Mouse (Mus musculus) induced T-regulatory cell, adult 2 months (primary cell): ENCODE results near the gene Lbx2.
A peak's percentile ranks its signal among the peaks of the same experiment; 100 is the strongest.

Source experiments
- DNase-seq: peaks from one replicate; pipeline ENCODE4 v3.0.0-alpha.2; 2012; ENCODE audit warnings: low read depth

The Lbx2 gene

GRCm38 (mm10) chr6:83070311-83071219 lies 15.6 kb upstream of the Lbx2 start:
- DNase-seq: peak; percentile 64

GRCm38 (mm10) chr6:83071220-83071619 lies 14.9 kb upstream of the Lbx2 start:
- no peak for DNase-seq

- DNase-seq: peak; percentile 71
Observed at GRCm38 (mm10) chr6:83074979-83075378, 11.2 kb upstream of the Lbx2 start.

DNA sequence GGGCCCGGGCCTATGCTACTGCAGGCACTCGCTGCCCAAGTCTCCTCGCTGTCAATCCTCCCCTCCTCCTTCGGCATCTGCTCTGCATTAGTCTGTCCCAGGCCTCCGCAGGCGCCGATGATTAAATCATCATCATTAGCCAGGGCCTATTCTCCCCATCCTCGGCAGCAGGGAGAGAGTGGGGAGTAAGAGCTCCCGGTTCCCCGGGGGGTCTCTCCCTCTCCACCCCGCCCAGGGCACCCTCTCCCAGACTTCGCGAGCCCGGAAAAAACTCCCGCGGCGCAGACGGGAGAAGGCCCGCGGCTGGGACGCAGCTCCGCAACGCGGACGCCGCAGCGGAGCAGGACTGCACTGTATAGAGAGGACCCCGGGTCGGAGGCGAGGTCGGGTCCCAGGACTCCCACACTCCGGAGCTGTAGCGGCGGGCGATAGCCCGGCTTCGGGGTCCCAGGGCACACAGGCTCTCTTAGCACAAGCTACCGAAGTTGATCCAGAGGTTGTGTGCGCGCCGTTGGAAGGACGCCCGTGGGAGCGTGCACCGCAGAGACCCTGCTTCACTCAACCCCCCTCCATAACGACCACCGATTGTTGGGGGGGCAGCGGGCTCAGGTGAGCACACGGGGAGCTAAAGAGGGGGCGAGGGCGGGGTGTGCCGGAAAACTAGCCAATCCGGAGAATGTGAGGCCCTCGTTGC lies 8.4 kb upstream of the Lbx2 start, which contains the start of gene Pcgf1:
Gene Pcgf1 (plus strand): TSS at position 240 of the 694 bp plus-strand sequence.
- DNase-seq: peak; percentile 53

- peak; percentile 100 for DNase-seq
Observed at GRCm38 (mm10) chr6:83078324-83078858, 7.8 kb upstream of the Lbx2 start.

- no peak for DNase-seq
Observed at GRCm38 (mm10) chr6:83080210-83080609, 6.0 kb upstream of the Lbx2 start.

DNA sequence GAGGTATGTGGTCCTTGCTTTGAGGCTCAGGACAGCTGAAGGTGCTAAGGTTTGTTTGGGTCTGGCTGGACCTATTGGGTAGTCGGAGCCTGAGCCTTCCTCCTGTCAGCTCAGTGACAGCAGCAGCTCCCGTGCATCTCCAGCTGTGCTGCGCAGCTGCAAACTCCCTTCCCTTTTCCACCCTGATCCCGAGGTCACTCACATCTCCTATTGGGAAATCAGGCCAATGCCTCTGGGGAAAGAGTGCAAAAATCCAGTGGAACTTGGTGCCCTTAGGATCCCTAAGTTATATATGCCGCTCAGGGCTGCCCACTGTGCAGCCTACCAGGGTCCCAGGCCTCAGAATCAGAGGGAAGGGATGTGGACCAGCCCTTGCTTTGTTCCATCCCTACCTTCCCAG lies 2.7 kb upstream of the Lbx2 start:
- DNase-seq: no peak

- no peak for DNase-seq
Observed at GRCm38 (mm10) chr6:83084477-83084876, 1.7 kb upstream of the Lbx2 start.

DNA sequence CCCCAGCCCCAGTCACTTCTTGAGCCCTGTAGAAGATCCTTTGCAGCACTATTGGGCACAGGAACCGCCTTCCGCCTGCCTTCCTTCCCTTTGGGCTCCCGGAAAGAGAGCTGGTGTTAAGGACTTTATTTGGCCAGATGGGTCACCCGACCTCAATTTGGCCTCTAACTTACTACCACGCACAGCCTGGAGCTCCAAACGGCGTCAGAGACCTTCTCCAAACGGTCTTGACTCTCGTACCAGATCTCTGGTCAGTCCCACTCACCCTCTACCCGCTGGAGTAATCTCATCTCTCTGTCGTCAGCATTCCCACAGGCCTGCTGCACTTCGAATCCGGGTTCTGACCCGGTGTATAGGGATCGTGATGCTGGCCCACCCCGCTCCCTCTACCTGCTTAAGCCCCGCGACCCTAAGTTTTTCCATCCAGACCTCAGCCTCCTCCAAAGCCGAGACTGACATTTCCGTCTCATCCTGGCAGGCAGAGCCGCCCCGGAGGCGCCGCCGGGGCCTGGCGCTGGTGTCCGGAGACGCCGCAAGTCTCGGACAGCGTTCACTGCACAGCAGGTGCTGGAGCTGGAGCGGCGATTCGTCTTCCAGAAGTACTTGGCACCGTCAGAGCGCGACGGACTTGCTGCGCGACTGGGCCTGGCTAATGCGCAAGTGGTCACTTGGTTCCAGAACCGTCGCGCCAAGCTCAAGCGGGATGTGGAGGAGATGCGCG lies 1.2 kb downstream of the Lbx2 start:
- DNase-seq: no peak

GRCm38 (mm10) chr6:83087926-83088260 lies 1.7 kb downstream of the Lbx2 start:
- no peak for DNase-seq

DNA sequence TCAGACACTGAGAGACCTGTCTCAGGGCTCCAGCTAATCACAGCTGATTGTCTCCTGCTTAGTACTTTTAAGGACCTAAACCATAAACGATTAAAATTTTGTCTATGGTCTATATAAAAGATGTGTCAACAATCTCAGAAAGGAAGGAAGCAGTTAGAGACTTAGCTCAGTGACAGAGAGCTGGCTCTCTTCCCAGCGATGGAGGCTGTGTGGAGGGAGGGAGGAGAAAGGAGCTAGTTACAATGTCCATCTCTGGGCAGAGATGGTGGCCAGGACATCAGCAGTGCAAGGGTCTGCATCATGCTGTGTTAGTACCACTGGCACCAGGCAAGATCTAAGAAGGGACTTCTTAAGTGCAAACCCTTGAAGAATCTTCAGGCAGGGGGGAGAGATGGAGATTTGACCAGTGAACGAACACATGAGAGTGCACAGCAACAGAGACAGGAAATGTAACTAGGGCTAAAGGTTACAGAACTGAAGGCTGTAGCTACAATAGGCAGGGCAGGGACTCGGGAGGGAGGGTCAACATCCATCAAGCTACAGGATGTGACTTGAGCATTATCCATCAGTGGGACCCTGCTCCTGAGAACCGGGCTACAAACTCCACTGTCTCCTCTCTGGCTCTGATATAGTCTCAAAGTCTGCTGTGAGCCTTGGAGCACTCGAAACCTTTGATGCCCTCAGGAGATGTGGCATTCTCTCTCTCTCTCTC lies 6.4 kb downstream of the Lbx2 start:
- no peak for DNase-seq

DNA sequence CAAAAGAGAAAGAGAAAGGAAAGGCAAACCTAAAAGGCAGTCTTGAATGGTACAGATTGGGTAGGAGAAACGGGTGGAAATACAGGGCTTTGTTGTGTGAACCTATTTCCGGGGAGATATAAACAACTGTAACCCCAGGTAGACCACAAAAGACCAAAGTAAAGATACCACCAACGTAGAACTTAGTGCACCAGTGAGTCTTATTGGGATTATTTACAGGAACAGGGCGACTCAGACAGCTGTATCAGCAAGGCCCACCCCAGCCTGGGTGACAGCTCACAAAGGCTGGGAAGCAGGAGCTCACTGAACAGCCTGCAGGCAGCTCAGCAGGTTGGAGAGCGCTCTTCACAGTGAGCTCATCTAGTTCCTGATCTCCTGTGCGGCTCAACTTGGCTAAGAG lies 9.8 kb downstream of the Lbx2 start:
- DNase-seq: peak; percentile 83

GRCm38 (mm10) chr6:83098411-83098810 lies 12.2 kb downstream of the Lbx2 start:
- DNase-seq: no peak

DNA sequence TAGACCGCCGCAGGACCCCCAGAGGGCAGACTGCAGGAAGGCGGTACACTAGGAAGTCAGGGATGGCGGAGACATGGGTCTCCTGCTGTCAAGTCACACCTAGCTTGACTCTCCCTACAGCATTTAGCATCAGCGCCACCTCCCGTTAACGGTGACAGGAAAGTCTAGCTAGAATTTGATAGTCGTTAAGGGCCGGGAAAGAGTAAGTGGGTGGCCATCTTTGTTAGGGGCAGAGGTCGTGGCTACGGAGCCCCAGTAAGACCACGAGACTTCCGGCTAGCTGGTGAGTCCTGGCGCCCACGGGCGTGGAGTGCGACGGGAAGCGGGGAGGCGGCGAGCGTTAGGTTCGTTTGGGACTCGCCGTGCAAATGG lies 15.1 kb downstream of the Lbx2 start, which contains the start of the genes Ccdc142 and Gm42688:
Gene Ccdc142 (plus strand): TSS at position 286 of the 372 bp plus-strand sequence.
Gene Gm42688 (plus strand): TSS at position 302 of the 372 bp plus-strand sequence.
- DNase-seq: peak; percentile 95

DNA sequence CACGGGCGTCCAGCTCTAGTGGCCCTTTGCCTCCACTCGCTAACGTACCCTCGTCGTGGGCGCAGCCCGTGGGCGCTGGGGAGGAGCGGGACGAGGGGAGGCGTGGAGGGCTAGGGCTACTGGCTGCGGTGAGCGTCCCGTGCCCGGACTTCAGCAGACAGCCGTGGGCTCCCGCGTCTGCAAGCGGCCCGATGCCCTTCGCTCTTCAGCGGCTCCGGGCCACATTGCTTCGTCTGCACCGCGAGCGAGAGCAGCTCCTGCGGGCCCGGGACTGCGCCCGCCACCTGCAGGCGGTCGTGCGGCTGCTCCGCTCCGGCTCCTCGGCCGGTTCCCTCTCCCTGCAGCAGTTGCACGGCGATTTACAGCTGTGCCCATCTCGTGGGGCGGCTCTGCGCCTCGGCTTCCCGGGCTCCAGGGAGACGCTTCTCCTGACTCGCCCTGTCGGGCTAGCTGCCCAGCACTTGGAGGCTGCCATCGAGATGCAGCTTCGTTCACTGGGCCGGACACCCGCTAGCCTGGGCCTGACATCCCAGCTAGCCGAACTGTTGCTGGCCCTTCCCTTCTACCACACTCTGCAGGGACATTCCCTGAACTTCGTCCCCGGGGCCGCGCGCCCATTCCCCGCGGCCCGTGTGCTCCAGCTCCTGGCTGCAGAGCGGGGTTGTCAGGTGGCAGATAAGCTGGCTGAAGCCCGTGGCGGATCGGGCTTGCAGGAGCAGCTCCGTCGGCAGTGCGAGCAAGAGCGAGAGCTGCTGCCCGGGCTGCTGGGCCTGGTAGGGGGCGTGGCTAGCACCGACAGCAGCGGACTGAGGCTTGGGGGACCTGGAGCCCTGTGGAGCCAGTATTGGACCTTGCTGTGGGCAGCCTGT lies 15.8 kb downstream of the Lbx2 start:
- peak; percentile 81 for DNase-seq

DNA sequence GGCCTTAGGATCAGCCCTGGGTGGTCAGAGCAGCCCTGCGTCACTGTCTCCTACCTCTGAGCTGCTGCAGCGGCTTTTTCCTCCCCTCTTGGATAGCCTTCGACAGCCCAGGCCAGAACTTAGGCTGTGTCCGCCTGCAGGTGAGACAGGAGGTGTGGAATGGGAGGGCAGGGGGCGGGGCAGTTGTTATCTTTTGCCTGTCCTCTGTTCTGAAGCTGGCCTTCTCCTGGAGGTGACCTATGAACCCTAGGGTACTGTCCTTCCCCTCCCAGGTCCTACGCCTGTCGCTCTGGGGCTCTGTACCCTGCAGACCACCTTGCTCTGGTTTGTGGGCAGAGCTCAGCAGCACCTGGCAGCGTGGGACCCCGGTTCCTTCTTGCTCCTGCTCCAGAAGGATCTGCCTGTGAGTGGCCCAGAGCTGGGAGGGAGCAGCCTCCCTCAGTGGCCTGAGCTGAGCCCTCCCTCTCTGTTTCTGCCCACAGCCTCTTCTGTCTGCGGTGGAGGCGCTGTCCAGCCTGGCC lies 17.0 kb downstream of the Lbx2 start:
- DNase-seq: no peak

DNA sequence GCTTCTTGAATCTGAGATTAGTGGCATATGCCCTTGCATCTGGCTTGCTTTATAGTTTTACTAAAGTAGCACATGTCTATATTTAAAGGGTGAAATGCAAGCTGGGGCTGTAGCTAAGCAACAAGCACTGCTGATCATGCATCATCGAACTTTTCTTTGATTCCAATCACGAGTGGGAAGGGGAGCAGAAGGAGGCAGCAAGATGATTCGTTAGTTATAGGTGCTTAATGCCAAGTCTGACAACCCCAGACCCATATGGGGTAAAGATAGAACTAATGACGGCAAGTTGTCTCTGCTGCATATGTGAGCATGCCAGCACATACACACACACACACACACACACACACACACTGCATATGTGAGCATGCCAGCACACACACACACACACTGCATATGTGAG lies 18.0 kb downstream of the Lbx2 start:
- DNase-seq: no peak

GRCm38 (mm10) chr6:83107566-83108400 lies 21.6 kb downstream of the Lbx2 start:
- DNase-seq: peak; percentile 90
